16 mouse cellular contexts compared by ENCODE assay signal in genomic region chr2:146468016-146468415, GRCm38 (mm10).
"Had no signal": no experiment of that assay in that cellular context is flagged by ENCODE, and none has a peak within 500 bp of the region (broad histone marks: within the 10 kb centered on the region; RNA-seq: fewer than 3 reads in every experiment).

No protein-coding gene starts in this region.

- DNase-seq: kidney, postnatal 14 days; kidney, postnatal 4 days; liver; lung, adult 18-20 months; lung, postnatal 14 days; lung, postnatal 4 days; midbrain, embryonic 14.5 days; thymus, adult 2 months; thymus, postnatal 14 days; thymus, postnatal 4 days had no signal

- H3K4me3 ChIP-seq: limb, embryonic 10.5 days; limb, embryonic 13.5 days; liver, embryonic 12.5 days; liver, embryonic 15.5 days; lung, embryonic 15.5 days had no signal

- H3K27me3 ChIP-seq: limb, embryonic 13.5 days; liver, embryonic 12.5 days; liver, embryonic 15.5 days; lung, embryonic 15.5 days had no signal

- H3K36me3 ChIP-seq: limb, embryonic 10.5 days; limb, embryonic 13.5 days; liver, embryonic 12.5 days; liver, embryonic 15.5 days; lung, embryonic 15.5 days had no signal

- H3K4me2 ChIP-seq: limb, embryonic 13.5 days; liver, embryonic 12.5 days; liver, embryonic 15.5 days; lung, embryonic 15.5 days; midbrain, embryonic 11.5 days had no signal

- H3K9ac ChIP-seq: limb, embryonic 13.5 days; liver, embryonic 12.5 days; liver, embryonic 15.5 days; lung, embryonic 15.5 days had no signal

- H3K4me1 ChIP-seq: lung, embryonic 15.5 days had no signal

- H3K9me3 ChIP-seq: limb, embryonic 10.5 days; limb, embryonic 13.5 days; liver, embryonic 12.5 days; liver, embryonic 15.5 days; lung, embryonic 15.5 days had no signal

- ATAC-seq: liver, embryonic 12.5 days had no signal

- H3K27ac ChIP-seq: limb, embryonic 10.5 days; limb, embryonic 13.5 days; liver, embryonic 12.5 days; liver, embryonic 15.5 days; lung, embryonic 15.5 days had no signal
